Mouse (Mus musculus) CH12F3 (cell line): Measurements from ENCODE around the gene Ipo13.

Source experiments
- in situ Hi-C: fragments of 300-500 bp; cut with MboI; formaldehyde crosslinking; loops from 2 replicates; pipeline ENCODE4 v1.14.3; 2020; ENCODE audit warnings: low sequenced_read_pairs

The Ipo13 gene

DNA sequence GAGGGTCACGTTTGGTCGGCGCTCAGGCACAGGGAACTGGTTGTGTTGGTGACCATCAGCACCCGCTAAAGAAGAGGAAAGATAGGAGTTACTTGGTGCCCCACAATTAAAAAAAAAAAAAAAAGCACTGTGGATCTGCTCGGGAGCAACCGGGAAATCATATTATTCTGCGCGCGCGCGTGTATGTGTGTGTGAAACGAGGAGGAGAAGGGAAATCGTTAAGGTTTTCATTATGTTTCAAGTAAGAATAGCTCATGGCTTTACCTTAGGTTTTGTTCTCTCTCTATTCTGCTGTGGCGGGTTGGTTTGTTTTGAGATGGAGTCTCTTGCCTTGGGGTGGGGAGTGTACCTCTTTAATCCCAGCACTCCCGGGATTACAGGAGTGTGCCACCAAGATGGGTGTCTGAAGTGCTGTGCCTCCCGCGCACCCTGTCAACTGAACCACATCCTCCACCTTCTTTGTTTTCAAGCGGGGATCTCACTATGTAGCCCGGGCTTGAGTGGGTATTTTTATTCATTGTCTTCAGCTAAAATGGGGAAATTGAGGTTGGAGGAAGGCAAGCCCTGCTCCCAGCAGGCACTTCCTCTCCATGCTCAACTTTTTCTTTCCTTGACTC lies 798 bp upstream of the Ipo13 start:
- in situ Hi-C loops: no loop called here

DNA sequence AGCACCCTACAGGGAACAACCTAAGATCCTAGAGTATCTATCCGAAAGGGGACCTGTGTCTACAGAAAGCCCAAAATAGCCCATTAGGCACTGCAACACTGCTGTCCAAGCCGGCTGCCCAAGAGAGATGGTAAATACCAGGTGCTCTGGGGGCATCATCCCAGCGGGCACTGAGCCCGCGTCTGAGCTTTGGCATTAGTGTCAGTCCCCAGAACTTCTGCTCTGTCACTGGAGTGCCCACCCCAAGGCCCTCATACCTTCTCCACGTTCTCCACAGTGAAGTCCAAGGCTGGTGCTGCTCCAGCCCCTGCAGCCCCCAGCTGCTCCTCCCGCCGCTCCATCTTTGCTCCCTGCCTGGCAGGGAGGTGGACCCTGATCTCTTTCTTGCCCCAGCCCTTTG lies 768 bp downstream of the Ipo13 start:
- in situ Hi-C loops: no loop called here

DNA sequence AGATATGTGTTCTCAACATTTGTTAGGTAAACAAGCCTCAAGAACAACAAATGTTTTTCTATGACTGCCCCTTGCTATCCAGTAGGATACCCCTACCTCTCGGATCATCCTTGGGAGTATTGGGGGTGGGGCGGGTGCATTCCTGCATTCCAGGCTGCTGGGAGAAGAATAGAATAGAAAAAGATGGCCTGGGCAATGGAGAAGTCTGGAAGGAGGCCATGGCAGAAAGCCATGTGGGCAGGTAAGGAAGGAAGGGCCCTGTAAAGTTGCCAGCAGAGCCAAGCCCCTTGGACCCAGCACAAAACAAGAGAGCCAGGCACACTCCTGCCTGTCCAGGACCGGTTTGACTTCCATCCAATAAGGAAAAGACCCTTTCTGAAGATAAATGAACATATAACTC lies 1.4 kb downstream of the Ipo13 start:
- in situ Hi-C loops: no loop called here

DNA sequence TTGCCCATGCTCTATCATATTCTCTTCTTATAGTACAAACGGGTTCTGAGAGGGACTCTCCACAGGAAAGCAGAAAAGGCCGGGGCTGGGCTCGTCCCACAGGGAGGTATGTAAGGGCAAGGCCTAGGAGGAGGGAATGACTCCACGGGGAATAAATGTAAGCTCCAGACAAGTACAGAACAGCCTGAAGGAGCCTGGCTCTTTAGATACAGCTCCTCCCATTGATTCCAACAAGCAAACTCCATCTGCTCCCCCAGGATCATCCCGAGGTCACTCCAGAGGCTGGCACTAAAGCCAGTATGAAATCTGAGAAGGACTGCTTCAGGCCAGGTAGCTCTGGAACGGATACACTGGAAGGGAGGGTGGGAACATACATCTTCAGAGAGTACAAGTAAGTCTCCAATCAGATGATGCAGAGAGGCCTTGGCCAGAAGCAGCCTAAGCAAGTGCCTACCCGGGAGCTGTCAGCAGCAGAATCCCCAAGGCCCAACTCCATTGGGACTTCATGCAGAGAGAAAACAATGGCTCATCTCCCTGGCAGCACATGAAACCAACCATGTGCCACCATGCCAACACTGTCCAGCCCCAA lies 2.0 kb downstream of the Ipo13 start:
- in situ Hi-C loops: no loop called here

DNA sequence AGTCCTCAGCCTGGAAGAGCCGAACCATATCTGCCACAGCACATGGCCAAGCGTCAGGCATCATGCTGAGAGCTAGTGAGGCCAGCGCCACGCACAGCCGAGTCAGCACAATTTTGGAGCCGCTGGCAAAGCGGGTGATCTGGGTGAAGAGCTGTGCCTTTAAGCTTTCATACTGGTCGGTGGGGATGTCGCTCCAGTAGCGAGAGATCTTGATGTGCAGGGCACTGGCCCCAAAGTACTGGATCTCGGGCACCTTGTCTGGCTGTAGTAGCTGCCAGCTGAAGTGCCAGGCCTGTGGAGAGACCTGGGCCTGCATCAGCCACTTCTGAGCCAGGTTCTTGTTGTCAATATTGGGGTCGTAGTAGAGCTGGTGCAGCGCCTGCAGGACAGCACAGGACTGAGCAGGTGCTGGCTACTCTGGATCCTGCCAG lies 2.7 kb downstream of the Ipo13 start:
- in situ Hi-C loops: no loop called here

DNA sequence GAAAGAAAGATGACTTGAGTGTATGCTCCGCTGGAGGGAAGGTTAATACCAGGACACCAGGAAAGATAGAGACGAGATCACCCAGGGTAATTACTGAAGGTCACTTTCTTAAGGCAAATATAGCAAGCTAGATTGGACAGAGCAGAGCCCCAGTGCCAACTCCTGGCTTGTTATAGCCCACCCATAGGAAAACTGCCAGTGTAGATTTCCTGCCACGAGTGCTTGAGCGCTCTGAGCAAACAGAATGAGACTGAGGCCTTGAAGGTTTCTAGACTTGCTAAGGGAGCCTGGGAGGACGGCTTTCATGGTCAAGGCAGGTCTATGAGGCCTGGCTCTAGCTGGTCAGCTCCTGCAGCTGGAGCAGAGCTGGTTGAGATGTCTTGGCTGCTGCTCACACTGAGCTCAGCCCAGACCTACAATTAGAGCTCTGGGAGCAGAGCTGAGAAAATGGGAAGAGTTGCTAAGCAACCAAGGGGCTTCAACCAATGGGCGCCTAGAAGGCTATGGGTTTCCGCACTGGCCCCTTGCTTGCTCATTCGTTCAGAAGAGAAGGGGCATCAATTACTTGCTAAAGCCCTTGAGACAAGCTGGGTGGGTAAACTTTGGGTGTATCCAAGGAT lies 5.9 kb downstream of the Ipo13 start:
- in situ Hi-C loops: no loop called here

DNA sequence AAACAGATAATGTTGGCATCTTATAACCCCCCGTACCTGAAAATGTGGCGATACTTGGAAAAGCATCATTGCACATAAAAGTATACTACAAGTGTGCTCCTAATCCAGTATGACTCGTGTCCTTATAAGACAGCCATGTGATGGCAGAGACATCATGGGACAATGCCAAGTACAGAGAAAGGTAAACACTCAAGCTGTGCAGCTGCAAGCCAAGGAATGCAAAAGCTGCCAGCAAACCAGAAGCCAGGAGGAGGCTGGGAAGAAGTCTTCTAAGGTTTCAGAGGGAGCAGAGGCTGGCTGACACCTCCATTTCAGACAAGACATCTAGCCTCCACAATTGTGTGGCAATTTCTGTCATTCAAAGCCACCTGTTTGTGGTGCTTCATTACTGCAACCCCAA lies 8.6 kb downstream of the Ipo13 start:
- in situ Hi-C loops: no loop called here

DNA sequence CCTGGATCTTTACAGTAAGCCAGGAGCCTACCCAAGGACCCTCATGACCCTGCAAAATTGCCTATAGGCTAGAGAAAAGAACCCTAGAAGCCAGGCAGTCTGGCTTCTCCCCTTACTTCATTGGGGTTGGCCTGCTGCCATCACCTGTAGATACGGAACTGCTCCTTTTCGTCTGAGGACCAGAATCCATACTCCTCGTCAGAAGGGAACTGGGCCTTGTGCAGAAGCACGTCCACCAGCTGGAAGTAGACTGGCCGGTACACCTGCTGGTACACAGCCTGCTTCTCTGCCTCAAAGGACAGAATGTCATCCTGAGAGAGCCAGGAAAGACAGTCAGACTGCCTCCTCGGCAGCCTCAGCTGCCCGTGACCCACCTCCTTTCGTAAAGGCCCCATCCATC lies 10.0 kb downstream of the Ipo13 start:
- in situ Hi-C loops: no loop called here

DNA sequence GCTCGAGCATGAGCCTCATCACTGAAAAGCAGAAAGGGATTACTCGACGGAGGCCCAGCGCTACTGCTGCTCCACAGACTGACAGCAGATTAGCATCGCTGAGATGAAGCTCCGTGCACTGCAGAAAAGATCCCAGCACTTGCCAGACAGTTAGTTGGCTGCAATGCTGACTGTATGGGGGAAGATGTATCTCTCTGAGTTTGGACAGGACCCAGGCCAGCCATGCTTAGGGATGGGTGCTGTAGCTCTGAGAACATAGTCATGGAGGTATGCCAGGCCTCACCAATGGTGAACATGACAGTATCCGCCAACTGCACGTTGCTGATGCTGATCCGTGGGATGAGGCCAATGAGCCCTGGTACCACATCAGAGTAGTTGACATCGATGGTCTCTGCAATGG lies 10.7 kb downstream of the Ipo13 start:
- in situ Hi-C loops: no loop called here

DNA sequence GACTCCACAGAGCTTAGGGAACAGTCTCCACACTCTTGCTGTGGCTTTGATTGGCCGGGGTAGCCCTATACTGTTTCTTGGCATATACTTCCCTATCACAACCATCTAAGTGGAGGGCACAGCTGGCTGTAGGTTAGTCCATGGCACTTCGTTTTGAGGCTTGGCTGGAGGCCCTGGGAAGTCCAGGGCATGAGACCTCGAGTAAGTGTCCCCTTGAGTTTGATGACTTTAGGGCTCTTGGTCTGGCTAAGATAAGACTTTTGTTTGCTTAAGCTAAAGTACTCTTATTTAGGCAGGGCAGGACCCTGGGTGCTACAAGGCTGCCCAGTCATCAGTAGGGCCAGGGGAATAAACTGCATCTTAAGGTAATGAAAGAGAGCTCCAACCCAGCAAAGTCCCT lies 16.7 kb downstream of the Ipo13 start:
- in situ Hi-C loops: no loop called here

DNA sequence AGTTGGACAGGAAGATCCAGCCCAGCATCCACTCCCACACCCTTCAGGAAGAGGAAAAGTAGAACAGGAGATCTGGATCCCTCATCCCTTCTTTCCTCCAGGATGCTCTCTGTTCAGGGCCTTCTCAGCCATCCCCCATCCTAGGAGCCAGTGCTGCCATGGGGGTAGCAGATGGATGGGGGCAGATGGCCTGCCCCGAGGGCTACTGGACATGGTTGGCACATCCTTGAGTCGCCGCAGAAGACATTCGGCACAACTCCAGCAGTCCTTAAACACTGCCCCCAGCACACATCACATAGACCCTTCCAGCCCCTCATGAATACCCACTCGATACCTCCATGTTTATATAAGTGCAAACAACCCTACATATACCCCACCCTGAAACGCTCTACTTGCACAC lies 18.8 kb downstream of the Ipo13 start:
- in situ Hi-C loops: no loop called here

DNA sequence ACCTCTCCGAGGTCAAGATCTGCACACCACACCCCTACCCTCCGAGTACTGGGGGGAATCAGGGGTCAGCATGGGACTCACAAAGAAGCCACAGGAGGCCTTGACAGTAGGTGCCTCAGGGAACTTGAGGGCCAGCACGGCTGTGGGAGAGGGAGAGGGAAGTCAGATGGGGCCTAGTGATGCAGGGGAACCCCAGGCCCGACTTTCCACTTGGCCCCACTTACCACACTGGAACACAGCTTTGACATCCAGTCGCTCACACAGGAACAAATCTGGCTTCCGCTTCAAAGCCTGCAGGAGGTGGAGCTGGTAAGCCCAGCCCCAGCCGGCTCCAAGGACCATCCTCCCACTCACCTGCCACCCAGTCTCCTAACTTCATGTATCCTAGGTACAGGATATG lies 19.5 kb downstream of the Ipo13 start:
- in situ Hi-C loops: no loop called here

DNA sequence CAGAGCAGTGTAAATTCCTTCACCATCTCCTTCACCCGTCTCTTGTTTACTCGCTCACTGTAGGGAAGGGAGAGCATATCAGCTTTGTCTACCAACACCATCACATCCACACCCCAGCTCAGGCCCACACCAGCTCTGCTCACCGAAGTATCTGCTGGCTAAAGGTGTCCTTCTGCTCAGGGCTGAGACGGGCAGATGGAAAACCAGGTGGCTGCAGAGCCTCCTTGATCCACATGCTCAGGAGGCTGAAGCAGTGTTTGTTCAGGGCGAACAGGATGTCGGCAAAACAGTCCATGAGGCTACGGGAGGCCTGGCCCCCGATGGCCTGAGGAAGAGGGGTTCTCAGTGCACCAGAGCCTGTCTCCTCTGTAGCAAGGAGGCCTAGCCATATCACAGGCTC lies 20.2 kb downstream of the Ipo13 start:
- in situ Hi-C loops: no loop called here

DNA sequence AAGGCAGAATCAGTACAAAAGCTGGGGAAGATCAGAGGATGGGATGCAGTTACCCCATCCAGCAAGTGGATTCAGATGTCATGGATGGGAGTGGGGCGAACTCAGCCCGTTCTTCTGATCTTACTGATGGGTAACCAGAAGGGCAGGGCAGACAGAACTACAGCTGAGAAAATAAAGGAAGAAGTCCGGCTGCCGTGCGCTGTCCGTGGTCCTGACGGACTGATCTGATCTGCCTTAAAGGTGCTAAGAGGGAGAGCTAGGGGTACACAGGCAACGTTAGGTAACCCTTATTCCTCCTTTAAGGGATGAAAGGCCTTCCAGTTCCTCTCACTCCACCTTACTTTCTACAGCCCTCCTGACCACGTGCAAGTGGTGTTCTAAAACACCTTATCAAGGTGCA lies 21.4 kb downstream of the Ipo13 start:
- in situ Hi-C loops: no loop called here

DNA sequence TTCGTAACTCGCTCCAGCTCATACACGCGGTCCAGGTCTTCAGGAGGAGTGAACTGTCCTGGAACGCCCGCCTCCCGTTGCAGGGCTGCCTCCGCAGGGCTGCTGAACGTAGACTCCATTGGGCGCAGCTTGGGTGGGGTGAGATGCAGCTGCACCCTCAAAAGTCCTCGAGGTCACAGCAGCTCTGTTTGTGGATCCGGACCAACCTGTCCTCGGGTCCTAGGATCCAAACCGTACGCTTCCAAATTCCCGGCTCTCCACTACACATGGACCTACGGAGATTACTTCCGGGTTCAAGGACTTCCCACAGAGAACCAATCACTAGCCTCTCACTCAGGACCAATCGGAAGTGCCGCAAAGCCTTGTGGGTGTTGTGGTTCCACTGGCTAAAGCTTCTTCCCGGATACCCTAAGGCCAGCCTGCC lies 23.0 kb downstream of the Ipo13 start, which contains the start of gene Dph2:
Dph2 (minus strand) TSS at position 295 of the 424 bp plus-strand sequence.
- in situ Hi-C loops: no loop called here

DNA sequence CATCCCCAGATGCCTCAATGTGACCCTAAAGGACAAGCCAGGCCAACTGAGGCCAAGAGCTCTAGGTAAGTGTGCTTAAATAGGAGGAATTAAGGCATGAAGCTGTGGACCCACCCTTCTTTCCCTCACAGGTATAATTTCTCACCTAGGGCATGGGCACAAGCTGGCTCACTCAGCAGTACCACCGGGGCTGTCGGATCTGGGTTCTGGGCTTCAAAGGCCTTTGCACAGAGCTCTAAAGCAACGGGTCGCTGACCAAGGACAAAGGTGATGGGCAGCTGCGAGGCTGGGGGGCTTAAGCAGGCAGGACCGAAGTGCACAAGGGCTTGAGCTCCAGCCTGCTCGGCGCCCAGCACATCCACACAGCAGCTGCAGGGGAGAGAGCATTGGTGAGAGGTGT lies 24.0 kb downstream of the Ipo13 start:
- in situ Hi-C loops: no loop called here

DNA sequence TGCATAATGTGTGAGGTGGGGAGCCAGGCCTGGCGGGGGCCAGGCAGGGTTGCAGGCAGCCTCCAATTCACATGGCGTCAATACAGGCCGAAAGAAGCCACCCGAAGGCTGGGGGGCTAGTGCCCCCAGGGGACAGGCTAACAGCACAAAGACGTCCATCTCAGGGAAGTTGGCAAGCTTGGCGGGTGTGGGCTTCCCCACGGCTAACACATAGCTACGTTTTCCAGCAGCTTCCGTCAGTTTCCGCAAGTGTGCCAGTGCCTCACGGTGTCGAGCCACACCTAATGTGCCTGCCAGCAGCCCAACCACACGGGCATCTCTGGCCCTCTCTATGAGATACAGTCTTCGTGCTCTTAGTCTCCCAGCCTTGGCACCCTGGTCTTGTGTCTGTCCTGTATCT lies 24.8 kb downstream of the Ipo13 start:
- in situ Hi-C loops: no loop called here

DNA sequence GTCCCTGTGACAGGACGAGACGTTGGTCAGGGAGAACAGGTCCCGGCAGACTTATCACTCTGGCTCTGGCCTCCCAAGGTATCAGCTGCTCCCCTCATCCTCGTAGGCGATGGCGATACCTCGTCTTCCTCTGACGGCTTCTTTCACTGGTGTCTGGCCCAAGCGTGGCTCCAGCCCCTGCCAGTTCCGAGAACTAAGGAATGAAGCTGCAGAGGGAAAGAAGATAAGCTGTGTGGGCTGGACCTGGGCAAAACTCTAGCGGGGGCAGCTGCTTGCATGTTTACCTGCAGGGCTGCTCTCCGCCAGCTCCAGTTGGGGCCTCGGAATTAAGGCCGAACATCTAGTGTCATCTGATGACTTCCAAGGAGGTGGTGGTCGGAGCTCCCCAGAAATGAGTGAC lies 25.3 kb downstream of the Ipo13 start:
- in situ Hi-C loops: no loop called here

DNA sequence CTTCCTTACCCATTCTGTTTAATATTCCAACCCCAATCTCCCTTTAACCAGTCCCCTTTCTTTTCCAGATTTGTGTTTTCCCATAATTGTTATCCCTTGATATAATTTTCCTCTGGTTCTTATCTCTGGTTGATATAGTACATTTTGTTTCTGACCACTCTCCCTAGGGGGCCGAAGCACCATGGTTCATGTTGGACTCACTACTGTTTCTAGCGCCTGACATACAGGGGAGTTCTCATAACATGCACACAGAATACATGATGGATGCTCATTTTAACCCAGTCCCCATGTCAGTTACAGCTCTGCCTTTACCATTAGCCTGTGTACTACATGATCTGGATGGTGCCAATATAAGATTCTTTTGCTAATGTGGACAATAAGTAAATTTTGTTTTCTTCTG lies 26.9 kb downstream of the Ipo13 start:
- in situ Hi-C loops: no loop called here

DNA sequence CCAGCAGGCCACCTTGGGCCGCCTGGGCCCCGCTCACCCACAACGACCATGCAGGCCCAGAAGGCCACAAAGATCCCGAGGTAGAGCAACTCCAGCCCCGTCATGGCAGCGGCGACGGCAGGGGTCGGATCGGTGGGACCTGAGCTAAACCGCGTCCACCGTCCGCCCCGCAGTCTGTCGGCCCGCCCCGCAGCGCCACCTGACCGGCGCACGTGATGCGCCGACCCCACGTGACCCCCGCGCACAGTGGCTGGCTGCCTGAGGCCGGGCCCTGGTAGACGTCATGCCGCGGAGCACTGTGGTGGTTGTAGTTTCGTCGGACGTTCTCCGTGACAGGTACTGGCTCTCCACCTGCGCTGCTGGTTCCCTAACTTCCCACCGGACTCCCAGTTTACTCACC lies 27.7 kb downstream of the Ipo13 start, which contains the start of gene Atp6v0b:
Atp6v0b (minus strand) TSS at position 201 of the 400 bp plus-strand sequence.
- in situ Hi-C loops: no loop called here

DNA sequence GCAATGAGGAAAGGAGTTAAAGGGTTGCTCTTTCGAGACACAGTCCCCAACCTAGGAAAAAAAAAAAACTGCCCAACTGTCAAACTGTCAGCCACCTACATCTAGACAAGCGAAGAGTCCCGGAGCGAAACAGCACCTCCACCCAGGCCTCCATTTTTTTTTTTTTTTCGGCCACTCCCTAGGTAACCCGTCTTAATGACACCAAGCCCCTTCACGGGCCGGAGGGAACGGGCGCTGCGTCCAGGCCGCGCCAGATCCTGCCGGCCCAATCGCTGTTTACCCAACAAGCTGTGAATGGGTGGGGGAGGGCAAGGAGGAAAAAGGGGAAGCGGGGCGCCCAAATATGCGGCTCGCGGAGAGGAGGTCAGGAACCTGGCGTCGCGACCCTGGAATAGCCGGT lies 28.2 kb downstream of the Ipo13 start:
- in situ Hi-C loops: no loop called here

DNA sequence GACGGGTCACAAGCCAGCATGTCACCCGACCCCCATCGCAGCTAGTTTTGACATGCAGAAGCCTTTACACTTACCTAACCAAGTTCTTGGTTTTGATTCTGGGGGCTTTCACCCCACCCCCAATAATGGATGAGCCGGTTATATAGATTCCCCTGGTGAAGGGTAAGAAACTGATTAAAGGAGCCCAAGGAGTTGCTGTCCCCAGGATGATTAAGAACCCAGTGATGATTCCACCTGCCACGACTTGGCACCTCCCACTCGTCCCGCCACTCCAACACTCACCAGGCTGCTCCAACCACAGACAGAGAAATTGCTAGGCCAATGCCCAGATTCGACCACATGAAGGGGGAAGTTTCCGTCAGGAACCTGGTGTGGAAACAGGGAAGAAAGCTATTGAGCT lies 28.8 kb downstream of the Ipo13 start:
- in situ Hi-C loops: no loop called here

DNA sequence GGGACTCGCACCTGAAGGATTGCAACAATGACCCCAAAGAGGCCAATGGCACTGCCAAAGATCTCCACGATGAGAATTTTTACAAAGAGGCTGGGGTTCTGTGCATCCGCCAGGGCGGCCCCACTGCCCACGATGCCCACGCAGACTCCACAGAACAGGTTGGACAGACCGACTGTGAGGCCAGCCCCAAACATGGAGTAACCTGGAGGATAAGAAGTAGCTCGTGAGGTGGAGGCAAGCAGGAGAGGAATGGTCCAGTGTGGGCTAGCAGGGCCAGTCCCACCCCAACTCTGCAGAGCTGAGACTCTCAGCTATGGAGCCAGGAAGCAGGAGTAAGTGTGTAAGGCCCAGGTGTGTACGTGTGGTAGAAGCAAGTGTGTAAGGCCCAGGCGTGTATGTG lies 29.7 kb downstream of the Ipo13 start:
- in situ Hi-C loops: no loop called here
